Mouse (Mus musculus) testis, postnatal 10 days (tissue): ENCODE results near the gene Nipa1.

Experiments used
- DNase-seq: peaks from one replicate; pipeline ENCODE4 v3.0.0; 2021; ENCODE audit warnings: low spot score

Gene Nipa1

DNA sequence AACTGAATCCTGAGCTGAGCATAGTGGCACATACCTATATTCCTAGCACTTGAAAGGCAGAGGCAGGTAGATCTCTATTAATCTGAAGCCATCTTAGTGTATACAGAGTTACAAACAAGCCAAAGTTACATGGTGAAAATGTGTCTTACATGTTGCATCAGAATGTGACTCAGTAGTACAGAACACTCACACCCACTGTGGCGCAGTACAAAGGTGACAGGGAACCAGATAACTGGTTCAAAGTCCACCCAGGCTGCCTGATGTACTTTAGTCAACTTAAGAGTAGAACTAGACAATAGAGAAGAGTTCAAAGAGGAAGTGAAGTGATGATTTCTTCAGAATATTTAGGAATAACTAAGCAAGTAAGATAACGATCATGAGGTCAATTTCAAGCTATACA is 84.7 kb downstream of the Nipa1 start:
- DNase-seq, result no peak

DNA sequence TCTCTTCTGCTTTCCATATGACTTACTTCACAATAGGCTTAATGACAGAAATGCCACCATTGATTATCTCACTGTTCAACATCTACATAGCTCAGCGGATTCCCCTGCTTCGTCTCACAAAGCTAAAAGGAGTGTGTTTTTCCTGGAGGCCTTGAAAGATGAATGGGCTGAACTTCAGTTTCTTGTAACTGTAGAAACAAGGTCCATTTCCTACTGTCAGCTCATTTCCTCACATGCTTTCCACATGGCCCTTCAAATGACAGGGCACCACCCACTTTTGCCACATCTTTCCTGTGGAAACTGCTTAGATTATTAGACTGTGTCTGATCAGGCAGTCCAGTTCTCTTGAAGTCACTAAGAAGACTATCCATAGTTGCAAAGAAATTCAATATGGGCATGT is 91.1 kb downstream of the Nipa1 start:
- no peak for DNase-seq
